Mouse (Mus musculus): ENCODE results near the gene Pakap.

- no peak for TF ChIP-seq CTCF (conservative IDR thresholded peaks at IDR 0.05; ENCODE audit: insufficient read depth, insufficient read length, low read depth, low read length)
- TF ChIP-seq POLR2A (IDR thresholded peaks at IDR 0.05; ENCODE audit: low read depth, low read length): no peak
These were observed 43.5 kb downstream of the Pakap start for GRCm38 (mm10) chr4:57611303-57612077.
